Mouse (Mus musculus): ENCODE measurements around the gene Cntn2.

Cntn2 gene

GRCm38 (mm10) chr1:132557901-132558631 is 15.0 kb upstream of the Cntn2 start:
- DNase-seq (ENCODE audit: low spot score in 2 of 2) = no peak

- no peak for DNase-seq (ENCODE audit: low spot score in 2 of 2)
Observed at GRCm38 (mm10) chr1:132543789-132544188, 733 bp upstream of the Cntn2 start.

GRCm38 (mm10) chr1:132541824-132542599 is 1.0 kb downstream of the Cntn2 start:
- no peak for DNase-seq (ENCODE audit: low spot score in 2 of 2)

DNA sequence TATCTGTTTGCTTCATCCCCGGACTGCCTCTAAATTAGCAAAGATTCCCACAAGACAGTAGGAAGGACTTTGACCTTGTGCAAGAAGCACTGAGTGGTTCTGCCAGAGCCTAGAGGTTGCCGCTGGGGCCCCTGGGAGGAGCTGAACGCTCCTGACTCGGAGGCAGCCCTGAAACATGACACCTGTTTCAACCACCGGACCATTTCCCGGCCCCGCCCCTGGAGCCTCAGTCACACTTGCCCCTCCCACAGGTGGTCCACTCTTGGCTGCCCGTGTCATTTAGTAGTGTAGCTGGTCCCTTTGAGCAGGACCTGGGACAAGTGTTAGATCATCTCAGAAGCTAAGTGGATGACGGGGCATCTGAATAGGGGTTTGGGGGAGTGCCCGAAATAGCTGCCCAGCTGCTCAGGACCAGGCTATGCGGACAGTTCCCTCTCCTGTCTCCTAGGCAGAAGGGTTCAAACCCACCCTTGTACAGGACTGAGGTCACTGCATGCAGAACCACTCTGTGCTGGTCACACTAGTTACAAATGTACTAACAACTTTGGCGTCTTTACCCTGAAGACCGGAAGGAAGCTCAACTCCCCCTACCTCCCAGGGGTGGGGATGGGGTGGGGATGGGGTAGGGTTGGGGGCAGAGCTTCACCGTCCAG is 1.8 kb downstream of the Cntn2 start:
- DNase-seq (ENCODE audit: low spot score in 2 of 2) = no peak

GRCm38 (mm10) chr1:132540701-132541100 is 2.4 kb downstream of the Cntn2 start:
- DNase-seq (ENCODE audit: low spot score in 2 of 2) = no peak

- DNase-seq (ENCODE audit: low spot score in 2 of 2) = no peak
Observed at GRCm38 (mm10) chr1:132537736-132538135, 5.3 kb downstream of the Cntn2 start.

DNA sequence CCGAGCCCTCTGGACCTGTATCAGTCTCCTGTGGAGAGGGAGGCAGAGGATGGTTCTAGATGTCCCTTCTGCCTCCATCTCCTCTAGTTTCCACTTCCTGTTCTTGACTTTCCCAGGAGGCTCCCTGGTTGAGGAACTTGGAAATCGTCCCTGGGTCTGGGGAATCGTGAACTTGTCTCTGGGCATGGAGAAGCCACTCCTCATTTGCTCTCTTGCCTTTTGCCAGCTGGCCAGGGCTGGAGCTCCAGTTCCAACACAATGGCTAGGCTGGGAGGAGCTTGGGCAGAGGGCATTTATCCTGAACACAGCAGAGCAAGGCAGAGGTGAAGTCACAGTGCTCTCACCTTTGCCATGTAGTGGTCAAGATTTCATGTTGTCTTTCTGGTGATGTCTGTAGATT is 6.6 kb downstream of the Cntn2 start:
- DNase-seq (ENCODE audit: low spot score in 2 of 2) = no peak

DNA sequence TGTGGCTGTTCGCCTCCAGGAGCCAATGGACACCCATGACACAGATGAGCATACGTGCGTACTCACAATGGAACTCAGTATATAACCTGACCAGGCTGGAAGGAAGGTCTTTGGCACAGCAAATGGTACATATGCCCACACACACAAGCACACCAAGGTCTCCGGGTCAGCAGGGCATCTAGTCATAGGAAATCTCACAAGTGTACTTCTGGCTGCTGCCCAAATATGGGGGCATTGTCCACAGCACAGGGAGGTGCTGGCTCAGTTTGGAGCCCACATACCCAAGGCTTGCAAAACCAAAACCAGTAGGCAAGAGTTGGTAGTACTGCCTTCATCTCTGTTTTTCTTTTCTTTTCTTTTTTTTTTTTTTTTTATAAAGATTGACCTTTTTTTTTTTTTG is 7.5 kb downstream of the Cntn2 start:
- DNase-seq (ENCODE audit: low spot score in 2 of 2) = no peak

GRCm38 (mm10) chr1:132533840-132534239 is 9.2 kb downstream of the Cntn2 start:
- peak in 1 of 2 experiments; percentile 23 for DNase-seq (ENCODE audit: low spot score in 2 of 2)

- no peak for DNase-seq (ENCODE audit: low spot score in 2 of 2)
Observed at GRCm38 (mm10) chr1:132532521-132532920, 10.5 kb downstream of the Cntn2 start.

GRCm38 (mm10) chr1:132530631-132531191 is 12.3 kb downstream of the Cntn2 start:
- DNase-seq (ENCODE audit: low spot score in 2 of 2) = peak in 1 of 2 experiments; percentile 14

GRCm38 (mm10) chr1:132528647-132529334 is 14.3 kb downstream of the Cntn2 start:
- DNase-seq (ENCODE audit: low spot score in 2 of 2) = no peak

DNA sequence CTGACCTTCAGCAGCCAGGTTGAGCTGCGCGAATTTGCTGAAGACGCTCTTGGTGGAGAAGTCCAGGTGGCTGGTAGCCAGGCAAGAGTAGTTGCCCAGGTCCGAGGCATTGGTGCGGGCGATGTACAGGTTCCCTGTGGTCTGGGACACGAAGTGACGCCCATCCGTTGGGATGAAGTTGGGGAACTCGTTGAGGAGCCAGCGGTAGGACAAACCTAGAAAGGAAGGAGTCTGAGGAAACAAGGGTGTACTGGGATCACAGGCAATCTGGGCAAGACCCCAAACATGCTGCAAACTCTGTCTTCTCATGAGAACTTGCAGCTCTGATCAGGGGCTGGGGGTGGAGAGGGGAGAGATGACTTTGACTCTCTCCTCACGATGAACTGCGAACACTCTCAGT is 15.0 kb downstream of the Cntn2 start:
- no peak for DNase-seq (ENCODE audit: low spot score in 2 of 2)

GRCm38 (mm10) chr1:132525832-132526231 is 17.2 kb downstream of the Cntn2 start:
- peak in 1 of 2 experiments; percentile 56 for DNase-seq (ENCODE audit: low spot score in 2 of 2)

GRCm38 (mm10) chr1:132523920-132524319 is 19.1 kb downstream of the Cntn2 start:
- DNase-seq (ENCODE audit: low spot score in 2 of 2) = peak in 1 of 2 experiments; percentile 35

DNA sequence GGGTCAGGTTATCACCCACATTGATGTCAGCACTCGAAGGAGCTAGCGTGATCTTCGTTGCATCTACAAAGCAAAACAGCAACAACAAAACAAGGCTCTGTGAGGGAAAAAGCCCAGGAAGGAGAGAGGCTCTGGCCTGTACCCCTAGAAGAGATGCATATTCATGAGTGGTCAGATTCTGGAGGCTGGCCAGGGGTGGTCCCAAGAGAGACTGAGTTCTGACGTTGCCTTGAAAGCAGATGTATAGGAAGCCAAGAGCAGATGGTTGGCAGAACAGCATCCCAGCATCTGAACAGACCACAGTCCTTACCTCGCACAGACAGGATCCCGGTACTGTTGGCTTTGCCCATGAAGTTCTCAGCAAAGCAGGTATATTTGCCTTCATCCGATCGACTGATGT is 20.0 kb downstream of the Cntn2 start:
- no peak for DNase-seq (ENCODE audit: low spot score in 2 of 2)

DNA sequence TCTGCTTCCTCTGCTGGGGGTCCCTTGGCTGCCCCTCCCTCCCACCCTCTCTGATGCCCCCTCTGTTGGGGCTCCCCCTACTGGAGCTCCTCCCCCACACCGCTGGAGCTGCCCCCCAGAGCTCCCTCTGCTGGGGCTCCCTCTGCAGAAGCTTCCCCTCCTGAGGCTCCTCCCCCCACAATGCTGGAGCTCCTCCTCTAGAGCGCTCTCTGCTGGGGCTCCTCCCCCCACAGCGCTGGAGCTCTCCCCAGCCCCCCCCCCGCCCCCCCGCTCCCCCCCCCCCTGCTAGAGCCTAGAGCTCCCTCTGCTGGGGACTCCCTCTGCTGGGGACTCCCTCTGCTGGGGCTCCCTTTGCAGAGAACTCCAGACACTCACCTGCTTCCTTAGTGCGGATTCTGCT is 22.3 kb downstream of the Cntn2 start:
- DNase-seq (ENCODE audit: low spot score in 2 of 2) = peak; percentile 27 to 54

DNA sequence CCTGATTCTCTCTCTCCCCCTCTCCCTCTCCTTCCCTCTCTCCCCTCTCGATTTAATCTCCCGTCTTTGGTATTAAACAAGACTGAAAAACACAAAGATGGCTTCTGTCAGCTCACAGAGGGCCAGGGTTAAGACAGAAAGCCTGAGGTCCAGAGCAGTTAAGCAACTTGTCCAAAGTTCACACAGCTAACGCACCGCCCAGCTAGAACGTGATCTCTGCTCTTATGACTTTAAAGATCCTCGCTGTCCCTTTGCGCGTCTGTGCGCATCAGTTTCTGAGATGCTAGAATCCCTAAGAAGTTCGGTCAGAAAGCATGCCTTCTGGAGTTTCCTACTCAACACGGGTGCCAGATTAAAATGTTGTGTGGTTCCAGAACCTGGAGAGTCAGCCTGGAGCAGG is 23.3 kb downstream of the Cntn2 start:
- DNase-seq (ENCODE audit: low spot score in 2 of 2) = no peak

- no peak for DNase-seq (ENCODE audit: low spot score in 2 of 2)
Observed at GRCm38 (mm10) chr1:132518621-132519020, 24.4 kb downstream of the Cntn2 start.

GRCm38 (mm10) chr1:132516776-132517175 is 26.3 kb downstream of the Cntn2 start:
- DNase-seq (ENCODE audit: low spot score in 2 of 2) = no peak

DNA sequence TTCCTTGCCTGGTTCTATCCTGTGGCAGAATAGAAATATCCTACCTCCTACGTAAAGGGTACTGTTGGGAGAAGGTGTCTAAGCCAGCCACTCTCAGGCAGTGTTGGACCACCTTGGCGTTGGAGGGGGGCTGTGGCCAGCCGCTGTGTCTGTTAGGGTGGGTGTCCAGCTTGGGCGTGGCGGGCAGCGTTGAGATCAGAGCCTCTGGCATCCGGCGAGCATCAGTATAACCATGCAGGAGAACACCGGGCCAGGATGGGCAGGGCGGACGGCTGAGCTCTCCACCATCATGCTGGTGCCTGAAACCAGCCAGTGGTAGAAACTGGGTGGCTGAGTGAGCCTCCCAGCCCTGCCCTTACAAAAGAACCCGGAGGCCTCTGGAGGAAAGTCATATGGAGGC is 27.7 kb downstream of the Cntn2 start:
- no peak for DNase-seq (ENCODE audit: low spot score in 2 of 2)

- no peak for DNase-seq (ENCODE audit: low spot score in 2 of 2)
Observed at GRCm38 (mm10) chr1:132512106-132512505, 30.9 kb downstream of the Cntn2 start.

Data from spleen, postnatal 14 days (tissue).